Mouse (Mus musculus) erythroblast, embryonic 14.5 days (primary cell): ENCODE measurements around the gene Gm28038.

Experiments used
- GATA1 ChIP-seq: IDR thresholded peaks from 2 replicates; pipeline ENCODE4 v1.6.1; 2012; ENCODE audit warnings: low read length, inconsistent platforms, mixed read lengths
- TAL1 ChIP-seq: IDR thresholded peaks from 3 replicates; pipeline ENCODE4 v1.6.1; 2012; ENCODE audit warnings: low read length, inconsistent platforms, mixed read lengths

DNA sequence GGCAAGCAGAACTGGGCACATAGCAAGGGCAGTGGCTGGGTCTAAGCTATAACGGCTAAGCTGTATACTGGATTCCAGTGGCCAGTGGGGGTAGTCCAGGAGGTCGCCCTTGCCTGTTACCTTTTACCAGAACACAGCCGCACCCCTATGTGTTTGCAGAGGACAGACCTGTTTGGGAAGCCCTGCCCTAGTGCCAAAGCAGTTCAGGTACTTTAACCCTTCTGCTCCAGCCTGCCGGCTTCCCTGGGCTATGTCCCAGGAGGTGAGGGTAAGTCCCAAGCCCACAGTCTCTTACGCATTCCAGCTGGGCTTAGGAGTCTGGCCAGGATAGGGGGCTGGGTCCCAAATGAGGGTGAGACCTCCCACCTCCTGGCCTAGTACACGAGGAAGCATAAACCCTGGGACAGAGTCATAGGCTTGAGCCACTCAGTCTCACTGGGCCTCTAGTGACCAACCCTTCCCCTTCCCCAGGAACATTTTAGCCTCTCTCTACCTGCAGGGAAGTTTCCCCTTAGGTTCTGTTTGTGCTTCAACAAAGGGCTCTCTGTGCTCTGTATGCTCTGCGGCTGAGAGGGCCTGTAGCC lies 36.2 kb upstream of the Gm28038 start:
- TF ChIP-seq GATA1 (no peak), TAL1 (no peak)
